Mouse (Mus musculus) stomach, embryonic 16.5 days (tissue): ENCODE data around the gene Atp1a4. TPM values are rescaled to one million over a fixed set of nuclear protein-coding genes. Genes with fewer than 3 reads are reported as not detected.

Source experiments
- ATAC-seq: fragments of 200-750 bp; cut with Nextera tagmentation; 2 replicates; pipeline ENCODE4 v1.8.0; 2017; ENCODE audit warnings: moderate number of reproducible peaks, moderate TSS enrichment; ENCODE audit not compliant: insufficient read depth, low FRiP score
- H3K27ac ChIP-seq: fragments of 300-500 bp; sonication (generic); 2 replicates; pipeline ENCODE4 v1.5.1; 2014; ENCODE audit warnings: low read length
- H3K27me3 ChIP-seq: fragments of 300-500 bp; sonication (generic); 2 replicates; pipeline ENCODE4 v1.6.1; 2014; ENCODE audit warnings: low read length, control low read depth, mixed read lengths; ENCODE audit not compliant: control insufficient read depth, insufficient read depth
- H3K36me3 ChIP-seq: fragments of 300-500 bp; sonication (generic); 2 replicates; pipeline ENCODE4 v1.6.1; 2014; ENCODE audit warnings: low read length; ENCODE audit not compliant: control insufficient read depth, insufficient read depth
- H3K4me1 ChIP-seq: fragments of 300-500 bp; sonication (generic); 2 replicates; pipeline ENCODE4 v1.6.1; 2014; ENCODE audit warnings: low read length, control low read depth, mixed read lengths; ENCODE audit not compliant: control insufficient read depth, insufficient read depth
- H3K4me2 ChIP-seq: fragments of 300-500 bp; sonication (generic); 2 replicates; pipeline ENCODE4 v1.6.1; 2014; ENCODE audit warnings: low read depth, low read length, mixed read lengths
- H3K4me3 ChIP-seq: fragments of 300-500 bp; sonication (generic); replicated peaks from 2 replicates; pipeline ENCODE4 v1.5.1; 2014; ENCODE audit warnings: mild to moderate bottlenecking, low read length
- H3K9ac ChIP-seq: fragments of 300-500 bp; sonication (generic); 2 replicates; pipeline ENCODE4 v1.6.1; 2014; ENCODE audit warnings: low read length
- H3K9me3 ChIP-seq: fragments of 300-500 bp; sonication (generic); replicated peaks from 2 replicates; pipeline ENCODE4 v1.6.1; 2016; ENCODE audit warnings: low read length, control low read depth; ENCODE audit not compliant: control insufficient read depth
- WGBS: fragments of 180-500 bp; shearing (Covaris S2); extraction: QIAGEN DNeasy Blood & Tissue Kit; methylation state at CpG from one replicate; pipeline ENCODE4 v1.1.7; 2014; 5-methylcytosine and 5-hydroxymethylcytosine counted together
- polyA plus RNA-seq: library from polyadenylated mRNA; unstranded; fragments of >200 nt; fragmentation: Nextera tagmentation; extraction: Ambion mirVana; gene quantifications from 2 replicates; pipeline ENCODE4 v1.2.1, GENCODE M21; 2015

Atp1a4 gene
- polyA plus RNA-seq, 1 experiment from 2014 or later, result 0.04 TPM

GRCm38 (mm10) chr1:172301180-172301579, 43.0 kb upstream of the Atp1a4 start:
- Histone ChIP-seq H3K27ac (no peak overlapping the region), H3K4me3 (no peak overlapping the region), H3K9me3 (no peaks in the 10 kb centered on the region), H3K27me3 (no peaks in the 10 kb centered on the region), H3K36me3 (no peaks in the 10 kb centered on the region), H3K9ac (no peak overlapping the region), H3K4me2 (no peak overlapping the region), H3K4me1 (peaks cover 16% of the 10 kb centered on the region)
- WGBS, result 46% methylated on average over 12 of the region's 12 CpGs
- ATAC-seq, result no peak

GRCm38 (mm10) chr1:172300247-172300646, 42.0 kb upstream of the Atp1a4 start:
- Histone ChIP-seq H3K9me3 (no peaks in the 10 kb centered on the region), H3K27me3 (no peaks in the 10 kb centered on the region), H3K27ac (no peak overlapping the region), H3K4me3 (no peak overlapping the region), H3K9ac (no peak overlapping the region), H3K36me3 (no peaks in the 10 kb centered on the region), H3K4me1 (peaks cover 22% of the 10 kb centered on the region), H3K4me2 (no peak overlapping the region)
- ATAC-seq, result no peak
- WGBS, result 61% methylated on average over 5 of the region's 5 CpGs

DNA sequence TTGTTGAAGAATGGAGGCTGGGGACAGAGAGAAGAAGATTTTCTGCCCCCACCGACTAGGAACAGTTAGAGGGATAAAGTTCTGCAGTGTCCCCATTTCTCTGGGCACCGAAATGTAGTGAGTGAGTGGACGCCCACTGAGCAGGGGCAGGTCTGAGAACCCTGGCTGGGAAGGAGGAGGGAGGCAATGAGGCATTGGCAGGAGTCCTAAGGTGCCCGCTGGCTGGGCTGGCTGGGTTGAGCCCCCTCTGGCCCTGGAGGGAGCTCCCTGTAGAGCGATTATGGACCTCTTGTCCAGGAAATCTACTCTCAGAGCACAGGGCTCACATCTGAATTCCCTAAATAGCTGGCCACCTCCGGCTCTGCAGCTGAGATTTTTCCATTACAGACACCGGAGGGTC, 41.3 kb upstream of the Atp1a4 start:
- Histone ChIP-seq H3K4me1 (peaks cover 22% of the 10 kb centered on the region), H3K4me2 (no peak overlapping the region), H3K27me3 (no peaks in the 10 kb centered on the region), H3K9ac (no peak overlapping the region), H3K4me3 (no peak overlapping the region), H3K27ac (no peak overlapping the region), H3K36me3 (no peaks in the 10 kb centered on the region), H3K9me3 (no peaks in the 10 kb centered on the region)
- 78% methylated on average over 7 of the region's 7 CpGs for WGBS
- no peak for ATAC-seq

GRCm38 (mm10) chr1:172297611-172298537, 39.7 kb upstream of the Atp1a4 start, which contains the start of gene Atp1a2:
Gene Atp1a2 (minus strand): TSS chr1:172298064.
- H3K4me3 ChIP-seq, result peak within 1 kb of the TSS; percentile 36
- peaks cover 18% of the 10 kb centered on the region for H3K4me1 ChIP-seq
- no peaks in the 10 kb centered on the region for H3K27me3 ChIP-seq
- peak within 1 kb of the TSS; percentile 53 for H3K4me2 ChIP-seq
- peak; percentile 63; the same call in 1 of the 2 replicates for ATAC-seq
- H3K9ac ChIP-seq, result peak within 1 kb of the TSS; percentile 51
- no peaks in the 10 kb centered on the region for H3K36me3 ChIP-seq
- H3K9me3 ChIP-seq, result no peaks in the 10 kb centered on the region
- WGBS, result 6% methylated on average over 16 of the region's 16 CpGs
- H3K27ac ChIP-seq, result peak within 1 kb of the TSS; percentile 34

GRCm38 (mm10) chr1:172296816-172297510, 38.7 kb upstream of the Atp1a4 start:
- H3K36me3 ChIP-seq, result no peaks in the 10 kb centered on the region
- H3K9ac ChIP-seq, result peak overlapping the region; percentile 51
- H3K4me3 ChIP-seq, result peak overlapping the region; percentile 36
- no peak for ATAC-seq
- H3K27me3 ChIP-seq, result no peaks in the 10 kb centered on the region
- peak overlapping the region; percentile 34 for H3K27ac ChIP-seq
- 63% methylated on average over 6 of the region's 6 CpGs for WGBS
- peaks cover 12% of the 10 kb centered on the region for H3K4me1 ChIP-seq
- no peaks in the 10 kb centered on the region for H3K9me3 ChIP-seq
- peak overlapping the region; percentile 53 for H3K4me2 ChIP-seq

DNA sequence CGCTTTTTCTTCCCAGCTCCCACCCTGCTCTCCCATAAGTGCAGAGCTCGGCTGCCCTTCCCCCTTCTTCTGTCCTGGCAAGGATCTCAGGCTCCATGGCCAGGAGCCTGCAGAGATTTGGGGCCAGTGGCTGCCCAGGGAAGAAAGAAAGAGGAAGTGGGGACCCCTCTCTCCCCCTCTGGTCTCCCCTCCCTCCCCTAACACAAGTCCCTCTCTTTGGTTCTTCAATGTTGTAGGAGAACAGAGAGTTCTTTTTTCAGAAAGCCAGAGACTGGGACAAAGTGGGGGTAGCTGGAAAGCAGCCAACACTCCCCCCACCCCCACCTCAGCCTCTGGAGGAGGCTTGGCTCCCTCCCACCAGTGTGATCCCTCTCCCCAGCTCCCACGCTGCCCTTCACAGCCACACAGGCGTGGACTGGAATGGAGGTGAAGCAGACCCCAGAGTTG, 37.6 kb upstream of the Atp1a4 start:
- Histone ChIP-seq H3K4me2 (peak overlapping the region; percentile 53; the same call in 1 of the 2 replicates), H3K4me1 (peaks cover 12% of the 10 kb centered on the region), H3K27me3 (no peaks in the 10 kb centered on the region), H3K36me3 (no peaks in the 10 kb centered on the region), H3K4me3 (no peak overlapping the region), H3K9me3 (no peaks in the 10 kb centered on the region), H3K27ac (peak overlapping the region; percentile 35), H3K9ac (peak overlapping the region; percentile 43; the same call in 1 of the 2 replicates)
- ATAC-seq, result 0 out of 2 replicates have a peak, but pooled peaks have one; percentile 34
- 33% methylated on average over 4 of the region's 4 CpGs for WGBS

DNA sequence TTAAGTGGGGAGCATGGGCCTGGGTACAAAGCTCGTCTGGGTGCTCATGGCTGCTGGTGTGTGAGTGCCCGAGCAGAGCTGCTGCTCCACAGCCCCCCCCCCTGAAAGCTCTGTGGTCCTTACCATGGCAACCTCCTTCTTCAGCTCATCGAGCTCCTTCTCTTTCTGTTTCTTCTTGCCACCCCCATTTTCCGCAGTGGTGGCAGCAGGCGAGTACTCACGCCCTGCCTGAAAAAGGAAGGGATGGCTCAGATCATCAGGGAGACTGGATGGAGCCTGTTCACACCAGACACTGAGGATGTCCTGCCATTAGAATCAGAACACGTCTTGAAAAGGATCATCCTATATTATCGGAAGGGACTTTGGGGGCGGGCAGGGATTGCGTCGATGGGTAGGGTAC, 35.2 kb upstream of the Atp1a4 start:
- Histone ChIP-seq H3K4me1 (peaks cover 12% of the 10 kb centered on the region), H3K9me3 (no peaks in the 10 kb centered on the region), H3K27ac (no peak overlapping the region), H3K36me3 (no peaks in the 10 kb centered on the region), H3K9ac (no peak overlapping the region), H3K4me2 (no peak overlapping the region), H3K27me3 (no peaks in the 10 kb centered on the region), H3K4me3 (no peak overlapping the region)
- WGBS, result 88% methylated on average over 11 of the region's 11 CpGs
- ATAC-seq, result no peak

GRCm38 (mm10) chr1:172292880-172293279, 34.7 kb upstream of the Atp1a4 start:
- peaks cover 10% of the 10 kb centered on the region for H3K4me1 ChIP-seq
- no peak overlapping the region for H3K4me3 ChIP-seq
- ATAC-seq, result no peak
- no peaks in the 10 kb centered on the region for H3K9me3 ChIP-seq
- 83% methylated on average over 2 of the region's 2 CpGs for WGBS
- no peak overlapping the region for H3K4me2 ChIP-seq
- H3K9ac ChIP-seq, result no peak overlapping the region
- H3K27ac ChIP-seq, result no peak overlapping the region
- H3K36me3 ChIP-seq, result no peaks in the 10 kb centered on the region
- no peaks in the 10 kb centered on the region for H3K27me3 ChIP-seq

DNA sequence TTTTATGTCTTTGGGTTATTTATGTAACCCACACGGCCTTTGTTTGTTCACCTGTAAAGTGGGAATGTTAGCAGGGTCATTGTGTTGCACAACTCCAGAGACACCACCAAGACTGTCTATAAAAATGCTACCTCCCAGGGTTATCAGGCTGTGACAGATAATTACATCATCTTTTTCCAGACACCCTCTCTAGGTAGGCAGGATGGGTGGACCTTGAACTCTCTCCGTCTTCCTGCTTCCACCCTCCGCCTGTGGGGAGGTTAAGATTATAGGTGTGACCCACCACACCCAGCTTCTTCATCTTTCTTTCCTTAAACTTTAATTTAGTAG, 31.4 kb upstream of the Atp1a4 start:
- Histone ChIP-seq H3K9ac (no peak overlapping the region), H3K27ac (no peak overlapping the region), H3K27me3 (no peaks in the 10 kb centered on the region), H3K4me3 (no peak overlapping the region), H3K36me3 (no peaks in the 10 kb centered on the region), H3K9me3 (no peaks in the 10 kb centered on the region), H3K4me1 (no peaks in the 10 kb centered on the region), H3K4me2 (no peak overlapping the region)
- ATAC-seq, result no peak
- WGBS, result 61% methylated on average over 3 of the region's 3 CpGs
